Mouse (Mus musculus) heart, embryonic 16.5 days (tissue): Measurements from ENCODE around the gene Klhl42. TPM values are rescaled to one million over a fixed set of nuclear protein-coding genes. Genes with fewer than 3 reads are reported as not detected.

Experiments used
- ATAC-seq: fragments of 200-750 bp; cut with Nextera tagmentation; replicated peaks from 2 replicates; pipeline ENCODE4 v1.8.0; 2017; ENCODE audit warnings: moderate number of reproducible peaks; ENCODE audit not compliant: insufficient read depth, low FRiP score; ENCODE audit errors: extremely low read depth
- H3K27ac ChIP-seq: fragments of 300-500 bp; sonication (generic); 2 replicates; pipeline ENCODE4 v1.5.1; 2014; ENCODE audit warnings: mild to moderate bottlenecking, low read length, control low read depth, moderate library complexity
- H3K27me3 ChIP-seq: fragments of 300-500 bp; sonication (generic); 2 replicates; pipeline ENCODE4 v1.6.1; 2014; ENCODE audit warnings: low read length, mixed read lengths; ENCODE audit not compliant: control insufficient read depth, insufficient read depth
- H3K36me3 ChIP-seq: fragments of 300-500 bp; sonication (generic); 2 replicates; pipeline ENCODE4 v1.6.1; 2014; ENCODE audit not compliant: control insufficient read depth, insufficient read depth
- H3K4me1 ChIP-seq: fragments of 300-500 bp; sonication (generic); 2 replicates; pipeline ENCODE4 v1.6.1; 2014; ENCODE audit warnings: low read length, mixed read lengths; ENCODE audit not compliant: control insufficient read depth, insufficient read depth
- H3K4me2 ChIP-seq: fragments of 300-500 bp; sonication (generic); 2 replicates; pipeline ENCODE4 v1.6.1; 2014; ENCODE audit warnings: low read depth, mild to moderate bottlenecking, control low read depth, low read length
- H3K4me3 ChIP-seq: fragments of 300-500 bp; sonication (generic); 2 replicates; pipeline ENCODE4 v1.5.1; 2014; ENCODE audit warnings: mild to moderate bottlenecking, control low read depth, low read length
- H3K9ac ChIP-seq: fragments of 300-500 bp; sonication (generic); 2 replicates; pipeline ENCODE4 v1.6.1; 2014; ENCODE audit warnings: low read length, control low read depth
- H3K9me3 ChIP-seq: fragments of 300-500 bp; sonication (generic); replicated peaks from 2 replicates; pipeline ENCODE4 v1.6.1; 2016; ENCODE audit warnings: low read length; ENCODE audit not compliant: control insufficient read depth
- whole genome bisulfite sequencing: fragments of 180-500 bp; shearing (Covaris S2); extraction: QIAGEN DNeasy Blood & Tissue Kit; methylation state at CpG from one replicate; pipeline ENCODE4 v1.1.7; 2014; 5-methylcytosine and 5-hydroxymethylcytosine counted together
- polyA plus RNA-seq: library from polyadenylated mRNA; unstranded; fragments of >200 nt; fragmentation: Nextera tagmentation; extraction: Ambion mirVana; gene quantifications from 2 replicates; pipeline ENCODE4 v1.2.1, GENCODE M21; 2015

The Klhl42 gene
- polyA plus RNA-seq, 1 experiment from 2014 or later: 4.3 TPM

GRCm38 (mm10) chr6:147055374-147055977, 35.7 kb upstream of the Klhl42 start:
- 71% methylated on average over 10 of the region's 10 CpGs for WGBS
- Histone ChIP-seq H3K4me3 (no peak overlapping the region), H3K4me2 (no peak overlapping the region), H3K9ac (no peak overlapping the region), H3K27ac (no peak overlapping the region), H3K36me3 (peaks cover 43% of the 10 kb centered on the region), H3K9me3 (no peaks in the 10 kb centered on the region), H3K27me3 (no peaks in the 10 kb centered on the region), H3K4me1 (peaks cover 12% of the 10 kb centered on the region)
- ATAC-seq: no peak; the same call in 1 of the 2 replicates

GRCm38 (mm10) chr6:147059326-147059725, 31.9 kb upstream of the Klhl42 start:
- ATAC-seq: no peak
- no peaks in the 10 kb centered on the region for H3K27me3 ChIP-seq
- no peaks in the 10 kb centered on the region for H3K9me3 ChIP-seq
- no peak overlapping the region for H3K27ac ChIP-seq
- H3K9ac ChIP-seq: no peak overlapping the region
- H3K36me3 ChIP-seq: peaks cover 46% of the 10 kb centered on the region
- H3K4me1 ChIP-seq: peaks cover 12% of the 10 kb centered on the region
- H3K4me3 ChIP-seq: no peak overlapping the region
- no peak overlapping the region for H3K4me2 ChIP-seq
- 70% methylated on average over 7 of the region's 7 CpGs for WGBS

- peaks cover 3% of the 10 kb centered on the region; the same call in 1 of the 2 replicates for H3K4me1 ChIP-seq
- H3K9me3 ChIP-seq: no peaks in the 10 kb centered on the region
- WGBS: 89% methylated on average over 9 of the region's 9 CpGs
- H3K27ac ChIP-seq: no peak overlapping the region
- H3K36me3 ChIP-seq: peaks cover 35% of the 10 kb centered on the region
- ATAC-seq: no peak
- H3K9ac ChIP-seq: no peak overlapping the region
- H3K4me3 ChIP-seq: no peak overlapping the region
- H3K4me2 ChIP-seq: no peak overlapping the region
- H3K27me3 ChIP-seq: no peaks in the 10 kb centered on the region
Observed at GRCm38 (mm10) chr6:147061630-147062029, 29.5 kb upstream of the Klhl42 start.

GRCm38 (mm10) chr6:147062034-147062433, 29.1 kb upstream of the Klhl42 start:
- ATAC-seq: no peak
- H3K9me3 ChIP-seq: no peaks in the 10 kb centered on the region
- H3K27me3 ChIP-seq: no peaks in the 10 kb centered on the region
- H3K27ac ChIP-seq: no peak overlapping the region
- H3K4me3 ChIP-seq: no peak overlapping the region
- H3K4me1 ChIP-seq: peaks cover 3% of the 10 kb centered on the region; the same call in 1 of the 2 replicates
- peaks cover 39% of the 10 kb centered on the region for H3K36me3 ChIP-seq
- no peak overlapping the region for H3K4me2 ChIP-seq
- 80% methylated on average over 7 of the region's 7 CpGs for WGBS
- H3K9ac ChIP-seq: no peak overlapping the region

- H3K4me2 ChIP-seq: no peak overlapping the region
- no peak for ATAC-seq
- H3K36me3 ChIP-seq: peaks cover 35% of the 10 kb centered on the region
- 73% methylated on average over 7 of the region's 7 CpGs for WGBS
- no peaks in the 10 kb centered on the region for H3K9me3 ChIP-seq
- H3K4me3 ChIP-seq: no peak overlapping the region
- no peak overlapping the region for H3K9ac ChIP-seq
- no peak overlapping the region for H3K27ac ChIP-seq
- H3K4me1 ChIP-seq: peaks cover 3% of the 10 kb centered on the region; the same call in 1 of the 2 replicates
- H3K27me3 ChIP-seq: no peaks in the 10 kb centered on the region
Observed at GRCm38 (mm10) chr6:147062694-147063093, 28.5 kb upstream of the Klhl42 start.

- no peak overlapping the region for H3K9ac ChIP-seq
- no peak overlapping the region for H3K27ac ChIP-seq
- no peak overlapping the region for H3K4me3 ChIP-seq
- no peak overlapping the region for H3K4me2 ChIP-seq
- H3K36me3 ChIP-seq: peaks cover 33% of the 10 kb centered on the region
- WGBS: 88% methylated on average over 10 of the region's 10 CpGs
- ATAC-seq: no peak
- H3K27me3 ChIP-seq: no peaks in the 10 kb centered on the region
- no peaks in the 10 kb centered on the region for H3K4me1 ChIP-seq
- H3K9me3 ChIP-seq: no peaks in the 10 kb centered on the region
Observed at GRCm38 (mm10) chr6:147064226-147064943, 26.8 kb upstream of the Klhl42 start.

- ATAC-seq: no peak
- 86% methylated on average over 6 of the region's 6 CpGs for WGBS
- Histone ChIP-seq H3K9me3 (no peaks in the 10 kb centered on the region), H3K27ac (no peak overlapping the region), H3K4me3 (no peak overlapping the region), H3K9ac (no peak overlapping the region), H3K4me1 (no peaks in the 10 kb centered on the region), H3K4me2 (no peak overlapping the region), H3K36me3 (peaks cover 35% of the 10 kb centered on the region), H3K27me3 (no peaks in the 10 kb centered on the region)
Observed at GRCm38 (mm10) chr6:147064944-147065261, 26.3 kb upstream of the Klhl42 start.

GRCm38 (mm10) chr6:147075808-147076387, 15.3 kb upstream of the Klhl42 start:
- Histone ChIP-seq H3K9ac (no peak overlapping the region), H3K36me3 (peaks cover 29% of the 10 kb centered on the region), H3K4me3 (no peak overlapping the region), H3K9me3 (no peaks in the 10 kb centered on the region), H3K27ac (no peak overlapping the region), H3K4me1 (no peaks in the 10 kb centered on the region), H3K4me2 (no peak overlapping the region), H3K27me3 (no peaks in the 10 kb centered on the region)
- no peak for ATAC-seq
- 48% methylated on average over 5 of the region's 5 CpGs for WGBS

- WGBS: 85% methylated on average over 8 of the region's 8 CpGs
- no peak for ATAC-seq
- Histone ChIP-seq H3K9ac (no peak overlapping the region), H3K9me3 (no peaks in the 10 kb centered on the region), H3K27ac (no peak overlapping the region), H3K27me3 (no peaks in the 10 kb centered on the region), H3K4me2 (no peak overlapping the region), H3K4me1 (no peaks in the 10 kb centered on the region), H3K4me3 (no peak overlapping the region), H3K36me3 (peaks cover 20% of the 10 kb centered on the region)
Observed at GRCm38 (mm10) chr6:147076878-147077277, 14.3 kb upstream of the Klhl42 start.
